Mouse (Mus musculus): ENCODE measurements around the gene Batf. TPM values are rescaled to one million over a fixed set of nuclear protein-coding genes. Genes with fewer than 3 reads are reported as not detected.
"Not testable (repeated sequence)": the region's sequence is repeated elsewhere in the genome, so short reads cannot be mapped to it uniquely, and the experiment has no call there.

Gene Batf
- total RNA-seq (2021), result 1 to 10 TPM in 1 of 2 experiments, under 1 TPM in 1; 0.64 to 1.2 TPM

DNA sequence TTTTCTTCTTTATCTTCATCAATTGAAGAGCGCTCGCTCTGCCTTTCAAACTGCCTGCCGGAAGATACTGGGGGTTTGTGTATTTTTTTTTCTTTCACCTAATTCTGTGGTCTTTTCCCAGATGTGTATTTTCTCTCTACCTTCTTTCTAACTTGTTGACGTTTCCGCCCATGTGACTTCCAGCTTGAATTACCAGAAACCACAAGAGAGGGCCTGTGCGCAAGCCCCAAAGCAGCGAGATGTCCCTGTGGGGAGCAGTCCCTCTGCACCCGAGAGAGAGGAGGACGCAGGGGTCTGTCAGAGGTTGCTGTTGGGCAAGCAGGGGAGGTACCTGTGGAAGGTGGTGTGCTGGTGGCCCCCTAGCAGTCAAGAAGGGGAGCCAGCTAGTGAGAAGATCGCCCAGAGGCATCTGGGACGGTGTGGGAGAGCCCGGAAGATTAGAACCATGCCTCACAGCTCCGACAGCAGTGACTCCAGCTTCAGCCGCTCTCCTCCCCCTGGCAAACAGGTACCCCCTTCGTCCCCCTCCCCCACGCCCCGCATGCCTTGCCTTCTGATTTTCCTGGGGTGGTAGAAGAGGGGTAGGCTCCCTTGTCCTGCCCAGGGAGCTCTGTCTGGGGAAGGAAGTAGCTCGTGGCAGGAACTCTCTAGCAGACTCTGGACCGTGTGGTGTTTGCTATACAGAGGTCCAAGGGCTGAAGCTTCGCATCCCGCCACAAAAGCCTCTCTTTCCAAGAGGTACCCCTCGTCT lies at the start of gene Batf:
Gene Batf, plus strand, starts transcription at position 204 of the 751 bp plus-strand sequence.
- intact Hi-C loops (cut with DNase I), result no loop called here
- DNase-seq, result peak; percentile 36 to 38

DNA sequence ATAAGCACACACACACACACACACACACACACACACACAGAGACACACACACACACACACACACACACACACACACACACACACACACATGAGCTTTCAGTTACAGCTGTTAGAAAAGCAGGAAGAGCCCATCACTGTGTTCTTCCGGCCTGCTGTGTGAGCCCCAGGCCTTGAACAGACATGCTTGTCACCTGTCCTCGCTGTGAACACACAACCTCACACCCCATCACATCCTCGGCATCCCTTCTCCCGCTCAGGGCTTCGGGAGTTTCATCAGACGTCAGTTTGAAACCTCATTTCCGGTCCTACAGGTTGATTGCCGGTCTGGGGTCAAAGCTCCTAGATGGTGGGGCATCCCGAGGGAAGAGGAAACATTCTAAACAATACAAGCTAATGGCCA lies 48.5 kb upstream of the Batf start:
- intact Hi-C loops (cut with DNase I), result no loop called here
- no peak for DNase-seq

GRCm38 (mm10) chr12:85638541-85639325 lies 47.7 kb upstream of the Batf start:
- DNase-seq, result no peak
- intact Hi-C loops (cut with DNase I), result no loop called here

DNA sequence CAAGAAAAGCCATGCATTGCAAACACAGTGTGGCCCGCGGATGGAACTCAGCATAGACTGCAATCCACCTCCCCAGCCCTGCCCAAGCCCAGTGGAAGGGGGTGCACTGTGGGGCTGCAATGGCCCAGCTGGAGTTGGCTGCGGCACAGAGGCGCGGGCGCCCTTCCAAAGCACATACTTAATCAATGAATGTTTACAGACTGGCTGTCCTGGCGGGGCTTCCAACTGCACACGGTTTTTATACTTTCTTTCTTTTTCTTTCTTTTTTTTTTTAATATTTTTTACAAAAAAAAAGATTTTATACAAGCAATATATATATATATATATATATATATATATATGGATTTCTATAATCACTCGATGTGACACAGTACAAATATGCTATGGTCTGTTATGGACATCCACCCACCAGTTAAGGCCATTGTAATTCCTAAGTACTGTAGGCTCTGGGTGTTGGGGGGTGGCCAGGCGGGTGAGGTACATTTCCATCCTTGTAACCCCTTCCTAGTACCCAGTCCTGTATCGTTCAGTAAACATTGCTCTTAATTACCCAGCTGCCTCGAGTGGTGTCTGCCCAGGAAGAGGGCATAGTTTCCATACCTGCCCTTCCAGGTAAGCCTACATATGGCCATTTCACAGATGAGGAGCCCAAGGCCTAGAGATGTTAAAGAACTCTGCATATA lies 47.0 kb upstream of the Batf start:
- peak; percentile 62 to 63 for DNase-seq
- intact Hi-C loops (cut with DNase I), result loop anchor here (2.0 kb wide), 1 partner anchor 41 kb away; the partner anchor contains the start of gene Jdp2

DNA sequence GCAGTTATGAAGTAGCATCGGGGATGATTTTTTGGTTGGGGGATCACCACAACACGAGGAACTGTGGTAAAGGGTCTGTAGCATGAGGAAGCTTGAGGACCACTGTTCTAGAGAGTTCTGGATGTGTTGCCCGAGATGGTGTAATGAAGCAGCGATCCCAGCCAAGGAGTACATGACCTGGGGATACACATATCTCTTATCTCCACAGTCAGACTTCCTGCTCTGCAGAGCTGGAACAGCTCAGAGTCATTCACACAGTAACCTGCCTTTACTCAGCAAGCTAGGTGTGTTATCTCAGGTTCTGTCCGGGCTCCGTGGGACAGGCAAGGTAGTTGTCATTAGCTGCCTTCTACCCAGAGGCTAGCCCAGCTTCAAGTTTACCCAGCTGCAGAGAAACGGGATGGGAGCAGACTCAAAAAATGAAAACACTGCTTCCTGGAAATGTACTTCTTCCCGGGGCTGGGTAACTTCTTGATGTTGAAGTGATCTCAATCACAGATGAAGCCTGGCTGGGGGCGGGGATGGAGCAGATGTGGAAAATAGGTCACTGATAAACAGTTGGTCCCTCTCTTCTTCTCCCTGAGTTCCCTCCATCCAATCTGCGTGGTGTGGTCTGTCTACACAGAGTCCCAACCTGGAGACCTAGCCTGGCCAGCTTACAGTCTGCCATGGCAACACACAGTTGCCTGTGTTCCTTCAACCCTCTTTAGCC lies 45.5 kb upstream of the Batf start:
- no peak for DNase-seq
- intact Hi-C loops (cut with DNase I), result loop anchor here (2.0 kb wide), 1 partner anchor 42 kb away; the partner anchor contains the start of gene Jdp2

GRCm38 (mm10) chr12:85641564-85641931 lies 44.9 kb upstream of the Batf start:
- intact Hi-C loops (cut with DNase I), result loop anchor here (2.0 kb wide), 1 partner anchor 43 kb away; the partner anchor contains the start of gene Jdp2
- DNase-seq, result no peak

GRCm38 (mm10) chr12:85643735-85644134 lies 42.7 kb upstream of the Batf start:
- DNase-seq, result no peak
- intact Hi-C loops (cut with DNase I), result no loop called here

- peak in 1 of 2 experiments; percentile 36 for DNase-seq
- intact Hi-C loops (cut with DNase I), result loop anchor here (5.0 kb wide), 1 partner anchor 298 kb away; no protein-coding TSS in a partner anchor
Observed at GRCm38 (mm10) chr12:85645664-85646063, 40.8 kb upstream of the Batf start.

DNA sequence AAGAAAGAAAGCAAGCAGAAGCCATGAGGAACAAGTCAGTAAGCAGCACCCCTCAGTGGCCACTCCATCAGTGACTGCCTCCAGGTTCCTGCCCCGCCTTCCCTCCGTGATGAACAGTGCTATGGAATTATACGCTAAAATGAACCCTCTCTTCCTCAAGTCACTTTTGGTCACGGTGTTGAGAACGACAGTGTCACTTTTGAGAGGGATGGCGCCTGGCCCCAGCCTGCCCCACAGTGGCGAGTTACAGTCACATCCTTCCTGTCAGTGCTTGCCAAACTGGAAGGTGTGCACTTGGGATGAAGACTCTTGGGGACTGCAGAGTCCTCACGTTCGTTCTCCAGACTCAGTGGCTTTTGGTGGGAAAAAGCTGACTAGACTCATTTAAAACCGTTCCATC lies 39.1 kb upstream of the Batf start:
- DNase-seq, result peak in 1 of 2 experiments; percentile 34
- intact Hi-C loops (cut with DNase I), result loop anchor here (1.0 to 5.0 kb wide), 2 partner anchors 139 to 300 kb away; no protein-coding TSS in a partner anchor

DNA sequence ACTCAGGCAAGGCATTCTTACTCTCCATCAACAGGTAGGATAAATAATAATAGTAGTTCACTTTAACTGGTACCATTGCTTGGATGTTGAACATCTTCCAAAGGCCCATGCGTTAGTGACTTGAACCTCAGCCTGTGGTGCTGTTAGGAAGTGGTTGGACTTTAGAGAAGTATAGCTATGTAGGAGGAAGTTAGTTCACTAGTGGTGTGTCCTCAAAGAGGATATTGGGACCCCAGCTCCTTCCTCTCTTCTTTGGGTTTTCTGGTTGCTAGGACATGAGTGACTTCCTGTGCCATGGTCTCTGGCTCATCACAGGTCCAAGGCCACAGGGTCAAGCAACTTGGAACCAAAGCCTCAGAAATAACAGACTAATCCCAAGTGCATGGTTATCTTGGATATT lies 38.5 kb upstream of the Batf start:
- DNase-seq, result no peak

DNA sequence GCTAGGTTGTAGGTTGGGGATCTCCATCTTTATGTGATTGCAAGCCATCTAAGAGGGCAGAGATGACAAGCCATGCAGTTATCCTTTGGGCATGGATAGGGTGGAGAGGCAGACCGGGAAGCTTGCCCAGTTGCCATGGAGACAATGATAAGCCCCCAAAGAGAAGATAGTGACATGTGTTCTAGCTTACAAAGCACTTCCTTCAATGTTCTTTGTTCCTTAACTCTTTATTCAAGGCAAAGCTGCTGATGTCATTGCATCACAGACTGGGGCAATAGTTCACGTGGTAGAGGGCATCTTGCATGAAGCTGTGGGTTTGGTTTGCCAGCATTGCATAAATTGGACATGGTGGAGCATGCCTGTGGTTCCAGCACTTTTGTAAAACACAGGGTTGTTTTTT lies 27.1 kb upstream of the Batf start:
- DNase-seq, result no peak
- intact Hi-C loops (cut with DNase I), result no loop called here

More for the DNA sequence above, 38.5 kb upstream of the Batf start:
- intact Hi-C loops (cut with DNase I), result loop anchor here (1.0 to 5.0 kb wide), 2 partner anchors 140 to 301 kb away; no protein-coding TSS in a partner anchor

GRCm38 (mm10) chr12:85660855-85661254 lies 25.6 kb upstream of the Batf start:
- DNase-seq, result no peak
- intact Hi-C loops (cut with DNase I), result loop anchor here (5.0 kb wide), 1 partner anchor 319 kb away; no protein-coding TSS in a partner anchor

DNA sequence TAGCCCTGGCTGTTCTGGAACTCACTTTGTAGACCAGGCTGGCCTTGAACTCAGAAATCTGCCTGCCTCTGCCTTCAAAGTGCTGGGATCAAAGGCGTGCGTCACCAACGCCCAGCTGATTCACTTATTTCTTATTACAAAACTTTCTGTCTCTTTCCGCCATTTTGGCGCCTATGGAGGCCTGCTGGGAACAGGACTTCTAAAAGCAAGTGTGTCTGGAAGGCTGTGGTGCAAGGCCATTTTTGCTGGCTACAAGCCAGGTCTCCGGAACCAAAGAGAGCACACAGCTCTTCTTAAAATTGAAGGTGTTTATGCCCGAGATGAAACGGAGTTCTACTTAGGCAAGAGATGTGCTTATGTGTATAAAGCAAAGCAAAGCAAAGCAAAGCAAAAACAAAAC lies 24.2 kb upstream of the Batf start:
- DNase-seq, result not testable (repeated sequence)
- intact Hi-C loops (cut with DNase I), result loop anchor here (5.0 kb wide), 1 partner anchor 320 kb away; no protein-coding TSS in a partner anchor

- DNase-seq, result peak; percentile 76 to 80
- intact Hi-C loops (cut with DNase I), result loop anchor here (1.0 to 5.0 kb wide), 3 partner anchors 155 to 321 kb away; no protein-coding TSS in a partner anchor
Observed at GRCm38 (mm10) chr12:85662896-85663295, 23.6 kb upstream of the Batf start.

- intact Hi-C loops (cut with DNase I), result no loop called here
- DNase-seq, result no peak
Observed at GRCm38 (mm10) chr12:85666112-85666511, 20.4 kb upstream of the Batf start.

- intact Hi-C loops (cut with DNase I), result no loop called here
- no peak for DNase-seq
Observed at GRCm38 (mm10) chr12:85667071-85667470, 19.4 kb upstream of the Batf start.

GRCm38 (mm10) chr12:85668696-85669095 lies 17.8 kb upstream of the Batf start:
- intact Hi-C loops (cut with DNase I), result no loop called here

DNA sequence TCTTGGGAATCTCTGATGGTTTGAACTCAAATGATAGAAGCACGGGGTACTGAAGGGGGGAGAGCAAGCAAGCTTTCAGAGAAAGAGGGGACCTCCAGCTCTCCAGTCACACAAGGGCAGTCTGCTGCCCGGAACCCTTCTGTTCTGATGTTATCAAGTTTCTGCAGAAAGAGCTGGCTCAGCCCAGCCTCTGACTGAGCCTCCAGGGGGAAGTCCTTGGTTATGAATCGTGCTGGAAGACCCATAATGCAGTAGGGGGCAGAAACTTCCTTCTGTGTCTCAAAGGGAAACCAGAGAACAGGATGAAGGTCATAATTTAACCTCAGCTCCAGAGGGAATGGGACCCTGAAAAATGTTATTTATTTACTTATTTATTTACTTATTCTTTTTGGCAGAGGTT lies 16.4 kb upstream of the Batf start:
- intact Hi-C loops (cut with DNase I), result no loop called here
- no peak for DNase-seq

More at GRCm38 (mm10) chr12:85668696-85669095, 17.8 kb upstream of the Batf start:
- no peak for DNase-seq

- intact Hi-C loops (cut with DNase I), result no loop called here
- DNase-seq, result no peak
Observed at GRCm38 (mm10) chr12:85673914-85674313, 12.6 kb upstream of the Batf start.

DNA sequence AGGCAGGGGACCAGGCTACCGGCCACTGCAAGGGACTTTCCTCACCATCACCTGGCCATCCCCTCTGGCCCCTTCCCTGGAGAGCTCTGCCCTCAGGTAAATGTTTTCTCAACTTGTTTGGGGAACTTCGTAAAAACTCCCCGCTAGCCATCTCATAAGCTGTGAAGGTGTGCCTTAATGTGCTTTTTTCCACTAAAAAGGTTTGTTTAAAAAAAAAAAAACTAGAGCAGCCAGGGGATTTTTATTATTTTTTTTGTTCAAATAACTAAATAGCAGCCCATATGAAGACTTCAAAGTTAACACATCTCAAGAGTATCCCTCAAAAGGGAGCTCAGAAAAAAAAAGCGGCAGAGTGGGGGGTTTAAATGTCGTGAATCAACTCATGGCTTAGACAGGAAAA lies 7.4 kb upstream of the Batf start:
- intact Hi-C loops (cut with DNase I), result no loop called here
- DNase-seq, result no peak

Data from heart, postnatal 36 days (tissue).